Mouse (Mus musculus) ES-E14 (cell line): ENCODE results near the gene a. TPM values are rescaled to one million over a fixed set of nuclear protein-coding genes. Genes with fewer than 3 reads are reported as not detected.
"Not testable (repeated sequence)": the region's sequence is repeated elsewhere in the genome, so short reads cannot be mapped to it uniquely, and the experiment has no call there.

Source experiments
- DNase-seq: peaks from one replicate; pipeline ENCODE4 v3.0.0-alpha.2; 2013; ENCODE audit warnings: low read depth, low spot score
- H3K27ac ChIP-seq: 2 replicates; pipeline ENCODE4 v1.5.1; 2012; ENCODE audit warnings: low read depth, mild to moderate bottlenecking, low read length, moderate library complexity, mixed read lengths; ENCODE audit not compliant: poor library complexity, insufficient read depth, severe bottlenecking
- H3K36me3 ChIP-seq: 2 replicates; pipeline ENCODE4 v1.6.1; 2012; ENCODE audit warnings: mild to moderate bottlenecking, low read length, moderate library complexity, mixed read lengths; ENCODE audit not compliant: control insufficient read depth, poor library complexity, insufficient read depth, severe bottlenecking
- H3K4me1 ChIP-seq, 2 experiments: fragments of 150-350 bp in 1 of 2; sonication (generic) in 1 of 2; 2 replicates each; pipeline ENCODE4 v1.6.1; 2012; ENCODE audit warnings: low read length in 2 of 2, mild to moderate bottlenecking in 1 of 2, mixed read lengths in 1 of 2; ENCODE audit not compliant: control insufficient read depth in 2 of 2, insufficient read depth in 2 of 2, poor library complexity in 1 of 2
- H3K4me3 ChIP-seq, 2 experiments: fragments of 150-350 bp in 1 of 2; sonication (generic) in 1 of 2; 2 replicates each; pipeline ENCODE4 v1.5.1; 2012; ENCODE audit warnings: low read length in 2 of 2, low read depth in 1 of 2, mild to moderate bottlenecking in 1 of 2, mixed read lengths in 1 of 2; ENCODE audit not compliant: insufficient read depth in 1 of 2, poor library complexity in 1 of 2, severe bottlenecking in 1 of 2
- H3K9ac ChIP-seq: 2 replicates; pipeline ENCODE4 v1.6.1; 2012; ENCODE audit warnings: low read depth, mild to moderate bottlenecking, low read length, mixed read lengths; ENCODE audit not compliant: poor library complexity, insufficient read depth, severe bottlenecking
- H3K9me3 ChIP-seq: fragments of 150-350 bp; sonication (generic); 2 replicates; pipeline ENCODE4 v1.6.1; 2012; ENCODE audit warnings: low read depth, mild to moderate bottlenecking, low read length; ENCODE audit not compliant: control insufficient read depth, insufficient read depth
- CHD2 ChIP-seq: IDR thresholded peaks from 2 replicates; pipeline ENCODE4 v1.6.1; 2014; ENCODE audit warnings: mild to moderate bottlenecking, low read depth, low read length, inconsistent platforms
- HCFC1 ChIP-seq: IDR thresholded peaks from 2 replicates; pipeline ENCODE4 v1.6.1; 2012; ENCODE audit warnings: low read length, inconsistent platforms, borderline replicate concordance; ENCODE audit not compliant: insufficient read depth
- MAFK ChIP-seq: IDR thresholded peaks from 2 replicates; pipeline ENCODE4 v1.6.1; 2014; ENCODE audit warnings: mild to moderate bottlenecking, low read depth, low read length, inconsistent platforms; ENCODE audit not compliant: insufficient read depth
- ZC3H11A ChIP-seq: IDR thresholded peaks from 2 replicates; pipeline ENCODE4 v1.6.1; 2012; ENCODE audit warnings: low read depth, mild to moderate bottlenecking, inconsistent platforms, low read length, borderline replicate concordance
- ZNF384 ChIP-seq: IDR thresholded peaks from 2 replicates; pipeline ENCODE4 v1.6.1; 2012; ENCODE audit warnings: low read depth, low read length, inconsistent platforms
- in situ Hi-C, 2 experiments: fragments of 600-800 bp; cut with MboI; formaldehyde crosslinking; loops; one replicate each; pipeline ENCODE4 v1.15.1; 2025; ENCODE audit warnings: low sequenced_read_pairs in 2 of 2, inconsistent platforms in 1 of 2; ENCODE audit not compliant: unreplicated experiment in 2 of 2
- total RNA-seq: library from RNA; depleted of rRNA; stranded (reverse); fragments of 300-350 nt; gene quantifications from 2 replicates; pipeline ENCODE4 v1.2.3, GENCODE M21; 2012

Gene a
- total RNA-seq, 1 experiment, result 0.49 TPM

GRCm38 (mm10) chr2:154902111-154902510 is 110.9 kb downstream of the a start:
- peak overlapping the region; percentile 49; the same call in 1 of the 2 replicates for H3K27ac ChIP-seq
- DNase-seq, result no peak
- in situ Hi-C loops, result no loop called here
- TF ChIP-seq MAFK (no peak), CHD2 (no peak), ZC3H11A (no peak), HCFC1 (no peak), ZNF384 (no peak)
- H3K4me3 ChIP-seq, result no peak overlapping the region
- H3K9ac ChIP-seq, result no peak overlapping the region
- H3K9me3 ChIP-seq, result no peaks in the 10 kb centered on the region
- no peaks in the 10 kb centered on the region for H3K36me3 ChIP-seq
- H3K4me1 ChIP-seq, result peaks cover 5 to 12% of the 10 kb centered on the region in 2 experiments; a peak in 3 of 4 replicates

GRCm38 (mm10) chr2:154905796-154906195 is 114.6 kb downstream of the a start:
- H3K4me3 ChIP-seq, result no peak overlapping the region
- peaks cover 0 to 5% of the 10 kb centered on the region in 2 experiments; a peak in 1 of 4 replicates for H3K4me1 ChIP-seq
- peak overlapping the region; percentile 66; the same call in 1 of the 2 replicates for H3K27ac ChIP-seq
- H3K36me3 ChIP-seq, result no peaks in the 10 kb centered on the region
- DNase-seq, result no peak
- H3K9me3 ChIP-seq, result no peaks in the 10 kb centered on the region
- H3K9ac ChIP-seq, result no peak overlapping the region
- TF ChIP-seq ZC3H11A (no peak), HCFC1 (no peak), MAFK (no peak), CHD2 (no peak), ZNF384 (no peak)
- in situ Hi-C loops, result no loop called here

GRCm38 (mm10) chr2:154908223-154908622 is 117.0 kb downstream of the a start:
- H3K4me3 ChIP-seq, in situ Hi-C loops, H3K27ac ChIP-seq, H3K36me3 ChIP-seq, DNase-seq, H3K9ac ChIP-seq, H3K9me3 ChIP-seq, H3K4me1 ChIP-seq: not testable (repeated sequence)

- TF ChIP-seq MAFK, result no peak
- H3K9ac ChIP-seq, result no peak overlapping the region
- no peak overlapping the region for H3K27ac ChIP-seq
- DNase-seq, result no peak
- no peaks in the 10 kb centered on the region for H3K9me3 ChIP-seq
- no peaks in the 10 kb centered on the region for H3K36me3 ChIP-seq
- in situ Hi-C loops, result no loop called here
- H3K4me1 ChIP-seq, result no peaks in the 10 kb centered on the region
- H3K4me3 ChIP-seq, result no peak overlapping the region
Measured at GRCm38 (mm10) chr2:154909789-154910188, 118.6 kb downstream of the a start.

GRCm38 (mm10) chr2:154915922-154916541 is 124.8 kb downstream of the a start:
- in situ Hi-C loops, result loop anchor here in 1 of 2 experiments (5.0 kb wide), 1 partner anchor 56 kb away; no protein-coding TSS in a partner anchor
- H3K9me3 ChIP-seq, result no peaks in the 10 kb centered on the region
- H3K4me1 ChIP-seq, result no peaks in the 10 kb centered on the region
- H3K27ac ChIP-seq, result no peak overlapping the region
- TF ChIP-seq ZNF384, result no peak
- no peak for TF ChIP-seq MAFK
- TF ChIP-seq CHD2, result no peak
- no peak for TF ChIP-seq HCFC1
- TF ChIP-seq ZC3H11A, result no peak
- no peak overlapping the region for H3K4me3 ChIP-seq
- no peak for DNase-seq
- no peak overlapping the region for H3K9ac ChIP-seq
- H3K36me3 ChIP-seq, result no peaks in the 10 kb centered on the region
